Comparison of ENCODE assay signal across 10 mouse cellular contexts in genomic region chr9:65199723-65200122, GRCm38 (mm10). TPM values are rescaled to one million over a fixed set of nuclear protein-coding genes. Genes with fewer than 3 reads are reported as not detected.
DNase-seq lines count a peak whose midpoint lies in the region; ATAC-seq and TF ChIP-seq lines count a peak whose summit lies in the region.
"Had no signal": no experiment of that assay in that cellular context is flagged by ENCODE, and none has a peak within 500 bp of the region (broad histone marks: within the 10 kb centered on the region; RNA-seq: fewer than 3 reads in every experiment).

No protein-coding gene starts in this region.

- no peak for ATAC-seq in heart, embryonic 12.5 days (ENCODE audit: insufficient number of reproducible peaks, low FRiP score)
- no peak for ATAC-seq in lung, postnatal 0 days
- no peak for ATAC-seq in liver, embryonic 13.5 days (ENCODE audit: low read depth)
- ATAC-seq in stomach, embryonic 15.5 days (ENCODE audit: insufficient read depth, low FRiP score, low read depth) = no peak

- H3K9me3 ChIP-seq in heart, embryonic 12.5 days (replicated peaks) = no peaks in the 10 kb centered on the region
- no peaks in the 10 kb centered on the region for H3K9me3 ChIP-seq in lung, postnatal 0 days (ENCODE audit: low read length)
- H3K9me3 ChIP-seq in liver, embryonic 13.5 days (replicated peaks) = no peaks in the 10 kb centered on the region
- H3K9me3 ChIP-seq in stomach, embryonic 15.5 days = no peaks in the 10 kb centered on the region

- H3K9ac ChIP-seq in heart, embryonic 12.5 days = peak overlapping the region; percentile 44; the same call in 1 of the 2 replicates
- H3K9ac ChIP-seq in lung, postnatal 0 days (replicated peaks; ENCODE audit: low read depth) = no peak overlapping the region
- peak overlapping the region; percentile 61 for H3K9ac ChIP-seq in liver, embryonic 13.5 days
- H3K9ac ChIP-seq in stomach, embryonic 15.5 days = no peak overlapping the region
- H3K9ac ChIP-seq: hindbrain, embryonic 14.5 days had no signal

- peak overlapping the region; percentile 17; the same call in 1 of the 2 replicates for H3K27ac ChIP-seq in heart, embryonic 12.5 days (ENCODE audit: poor library complexity, severe bottlenecking)
- H3K27ac ChIP-seq in lung, postnatal 0 days (ENCODE audit: low read length) = peak overlapping the region; percentile 49
- peak overlapping the region; percentile 96 for H3K27ac ChIP-seq in liver, embryonic 13.5 days
- H3K27ac ChIP-seq in stomach, embryonic 15.5 days = peak overlapping the region; percentile 38; the same call in 1 of the 2 replicates

- no peak for TF ChIP-seq CTCF in lung, postnatal 0 days (IDR thresholded peaks at IDR 0.05)

- peaks cover 22% of the 10 kb centered on the region for H3K4me1 ChIP-seq in heart, embryonic 12.5 days (replicated peaks)
- peaks cover 4% of the 10 kb centered on the region; the same call in 1 of the 2 replicates for H3K4me1 ChIP-seq in lung, postnatal 0 days (ENCODE audit: insufficient read depth, low read depth, low read length)
- H3K4me1 ChIP-seq in liver, embryonic 13.5 days (replicated peaks) = peaks cover 66% of the 10 kb centered on the region
- peaks cover 26% of the 10 kb centered on the region for H3K4me1 ChIP-seq in stomach, embryonic 15.5 days

- H3K27me3 ChIP-seq in heart, embryonic 12.5 days (replicated peaks) = no peaks in the 10 kb centered on the region
- H3K27me3 ChIP-seq in lung, postnatal 0 days (replicated peaks; ENCODE audit: insufficient read depth, low read length) = no peaks in the 10 kb centered on the region
- no peaks in the 10 kb centered on the region for H3K27me3 ChIP-seq in liver, embryonic 13.5 days
- no peaks in the 10 kb centered on the region for H3K27me3 ChIP-seq in stomach, embryonic 15.5 days (replicated peaks)

- no peaks in the 10 kb centered on the region for H3K36me3 ChIP-seq in heart, embryonic 12.5 days
- no peaks in the 10 kb centered on the region for H3K36me3 ChIP-seq in lung, postnatal 0 days (ENCODE audit: insufficient read depth, low read length)
- no peaks in the 10 kb centered on the region for H3K36me3 ChIP-seq in liver, embryonic 13.5 days
- H3K36me3 ChIP-seq in stomach, embryonic 15.5 days = no peaks in the 10 kb centered on the region

- no peak for DNase-seq in heart, adult 8-10 months (ENCODE audit: low spot score)
- no peak for DNase-seq in lung, postnatal 0 days (ENCODE audit: low spot score)
- no peak for DNase-seq in lung, postnatal 36 days
- no peak for DNase-seq in liver, embryonic 13.5 days
- DNase-seq in urinary bladder, postnatal 14 days (ENCODE audit: low spot score) = no peak
- no peak for DNase-seq in urinary bladder, postnatal 25 days (ENCODE audit: low spot score)
- DNase-seq: cerebellum, postnatal 36 days had no signal

- no peak overlapping the region for H3K4me3 ChIP-seq in heart, embryonic 12.5 days
- no peak overlapping the region for H3K4me3 ChIP-seq in lung, postnatal 0 days (ENCODE audit: low read depth, low read length)
- no peak overlapping the region for H3K4me3 ChIP-seq in liver, embryonic 13.5 days (replicated peaks)
- H3K4me3 ChIP-seq in stomach, embryonic 15.5 days (replicated peaks) = no peak overlapping the region

- H3K4me2 ChIP-seq in heart, embryonic 12.5 days = no peak overlapping the region
- no peak overlapping the region for H3K4me2 ChIP-seq in lung, postnatal 0 days (replicated peaks; ENCODE audit: low read depth, low read length)
- no peak overlapping the region for H3K4me2 ChIP-seq in liver, embryonic 13.5 days
- no peak overlapping the region for H3K4me2 ChIP-seq in stomach, embryonic 15.5 days
- H3K4me2 ChIP-seq: hindbrain, embryonic 14.5 days had no signal

- WGBS in heart, embryonic 12.5 days = 55% methylated on average over 7 of the region's 7 CpGs
- WGBS in lung, postnatal 0 days = 23% methylated on average over 7 of the region's 7 CpGs
- 40% methylated on average over 7 of the region's 7 CpGs for WGBS in liver, embryonic 13.5 days (ENCODE audit: insufficient replicate concordance)
- WGBS in stomach, embryonic 15.5 days = 39% methylated on average over 7 of the region's 7 CpGs

- no peak for TF ChIP-seq EP300 in lung, postnatal 0 days (IDR thresholded peaks at IDR 0.05)

RNA-seq across cellular contexts. Expression of gene Parp16, which starts 4.6 kb away (rescaled TPM):
- 5.0 and 5.8 TPM in 2 replicates for polyA plus RNA-seq in heart, embryonic 12.5 days (2016; fragmentation: Nextera tagmentation; extraction: Ambion mirVana)
- total RNA-seq in heart, adult 8-10 months (2022) = 1 to 10 TPM; 3.4 to 4.5 (median 3.7) TPM
- 5.3 and 5.4 TPM in 2 replicates for polyA plus RNA-seq in lung, postnatal 0 days (2015; fragmentation: Nextera tagmentation; extraction: Ambion mirVana)
- polyA plus RNA-seq in liver, embryonic 13.5 days (2015; fragmentation: Nextera tagmentation; extraction: Ambion mirVana) = 8.2 and 9.2 TPM in 2 replicates
- polyA plus RNA-seq in stomach, embryonic 15.5 days (2015; fragmentation: Nextera tagmentation; extraction: Ambion mirVana) = 8.5 and 9.1 TPM in 2 replicates

RNA-seq across cellular contexts. Expression of gene Igdcc3, which starts 58.7 kb away (rescaled TPM):
- 4.8 and 5.5 TPM in 2 replicates for polyA plus RNA-seq in heart, embryonic 12.5 days (2016; fragmentation: Nextera tagmentation; extraction: Ambion mirVana)
- total RNA-seq in heart, adult 8-10 months (2022) = under 1 TPM in 2 of 4 experiments, not detected in 2; 0.09 to 0.19 TPM
- 0.33 and 0.67 TPM in 2 replicates for polyA plus RNA-seq in lung, postnatal 0 days (2015; fragmentation: Nextera tagmentation; extraction: Ambion mirVana)
- polyA plus RNA-seq in liver, embryonic 13.5 days (2015; fragmentation: Nextera tagmentation; extraction: Ambion mirVana) = 0.15 TPM in 2 replicates
- polyA plus RNA-seq in stomach, embryonic 15.5 days (2015; fragmentation: Nextera tagmentation; extraction: Ambion mirVana) = 1.5 TPM in 2 replicates

Comparison
In these comparisons a context has a peak if more than half of its experiments do, and no peak if none do; other contexts are left out.
1. H3K27ac ChIP-seq: peak in every context shown above with its lines; median percentile 96 in liver, embryonic 13.5 days; 49 in lung, postnatal 0 days; 38 in stomach, embryonic 15.5 days; 17 in heart, embryonic 12.5 days.
2. H3K9ac ChIP-seq: peak in heart, embryonic 12.5 days (single experiment) and liver, embryonic 13.5 days (single experiment); none in lung, postnatal 0 days (single experiment) and stomach, embryonic 15.5 days (single experiment).